Mouse (Mus musculus) left cerebral cortex, postnatal 36 days (tissue): Measurements from ENCODE around the gene Pop5. TPM values are rescaled to one million over a fixed set of nuclear protein-coding genes. Genes with fewer than 3 reads are reported as not detected.

Experiments
- DNase-seq, 2 experiments: peaks; one replicate each; pipeline ENCODE4 v3.0.0; 2021 to 2022; ENCODE audit warnings: low spot score in 2 of 2, mixed read lengths in 1 of 2
- intact Hi-C: fragments of 180-260 bp; cut with DNase I; formaldehyde crosslinking; loops from one replicate; pipeline ENCODE4 v1.15.1; 2025
- total RNA-seq, 2 experiments: library from RNA; stranded (reverse); gene quantifications; 2 replicates each; pipeline ENCODE4 v1.2.3; 2021

Gene Pop5
- total RNA-seq, 2 experiments from 2014 or later: 100 to 103 TPM

DNA sequence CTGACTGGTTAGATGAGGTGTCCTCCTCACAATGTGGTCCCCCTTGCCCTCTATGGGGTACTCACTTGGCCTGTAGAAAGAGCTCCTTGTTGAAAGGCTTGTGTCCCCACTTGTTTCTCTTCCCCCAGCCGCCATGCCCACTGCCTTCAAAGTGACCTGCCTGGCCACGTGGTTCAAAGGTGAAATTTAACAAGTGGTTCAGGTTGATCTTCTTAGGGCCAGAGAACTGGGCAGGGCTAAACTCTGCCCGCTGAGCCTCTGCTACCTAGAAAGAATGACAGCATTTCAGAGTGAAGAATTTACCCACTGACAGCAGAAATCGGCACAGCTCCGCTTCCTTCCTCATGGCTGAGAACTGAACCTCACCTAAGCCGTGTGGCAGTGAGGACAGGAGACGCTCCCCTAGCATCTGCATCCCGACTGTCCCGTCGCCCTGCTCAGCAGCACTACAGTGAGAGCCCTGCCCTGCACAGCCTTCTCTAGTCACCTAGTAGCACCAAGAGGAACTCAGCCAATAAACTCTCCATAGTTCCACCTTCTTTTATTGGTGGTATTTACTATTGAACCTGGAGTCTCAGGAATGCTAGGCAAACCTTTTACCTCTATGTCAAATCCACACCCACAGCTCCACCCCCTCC, 21.4 kb downstream of the Pop5 start:
- DNase-seq: no peak

DNA sequence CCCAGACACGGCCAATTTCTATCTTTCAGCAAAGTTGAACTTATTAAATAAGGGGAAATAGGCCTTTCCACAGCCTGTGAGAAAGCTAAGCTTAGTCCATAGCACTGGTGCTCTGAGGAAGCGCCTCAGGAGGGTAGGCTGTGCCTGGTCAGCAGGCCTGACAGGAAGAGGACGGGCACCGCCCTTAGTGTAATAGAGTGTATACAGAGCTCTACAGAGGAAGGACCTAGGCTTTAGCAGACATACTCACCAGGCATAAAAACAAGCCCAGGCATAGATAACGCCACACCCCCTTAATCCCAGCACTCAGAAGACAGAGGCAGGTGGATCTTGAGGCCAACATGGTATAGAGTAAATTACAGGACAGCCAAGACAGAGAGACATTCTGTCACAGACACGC, 24.7 kb downstream of the Pop5 start:
- intact Hi-C loops: no loop called here
- DNase-seq: no peak

More for the DNA sequence above, 21.4 kb downstream of the Pop5 start:
- intact Hi-C loops: no loop called here

DNA sequence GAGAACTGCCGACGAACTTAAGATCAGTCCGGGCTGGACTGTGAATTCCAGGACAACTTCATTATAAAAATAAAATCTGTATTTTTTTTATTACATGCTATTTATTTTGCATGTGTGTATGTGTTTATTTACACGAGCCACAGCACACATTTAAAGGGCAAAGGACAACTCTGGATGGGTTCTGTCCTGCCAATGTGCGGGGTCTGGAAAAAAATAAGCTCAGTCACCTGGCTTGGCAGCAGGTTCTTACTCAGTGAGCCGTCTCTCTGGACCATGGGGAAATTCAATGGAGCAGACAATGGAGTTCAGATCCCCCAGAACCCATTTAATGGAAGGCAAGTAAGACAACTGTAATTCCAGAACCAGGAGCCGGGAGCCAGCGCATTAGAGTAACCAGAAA, 25.5 kb downstream of the Pop5 start:
- no peak for DNase-seq
- intact Hi-C loops: no loop called here

DNA sequence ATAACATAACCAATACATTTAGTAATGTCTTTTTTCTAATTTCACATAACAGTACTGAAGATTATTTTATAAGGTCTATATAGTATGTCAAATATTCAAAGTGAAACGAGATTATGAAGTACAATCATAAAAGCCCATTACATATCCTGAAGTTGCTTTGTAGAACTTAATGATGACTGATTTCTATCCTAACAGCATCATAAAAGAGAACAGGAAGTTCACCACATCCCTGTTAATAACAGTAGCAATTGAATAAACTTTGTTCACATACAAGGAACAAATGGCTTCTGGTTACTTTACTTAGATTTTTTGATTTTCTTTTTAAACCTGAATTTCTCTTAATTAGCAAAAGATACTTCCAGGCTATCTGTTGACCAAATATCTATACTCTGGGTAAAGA, 26.2 kb downstream of the Pop5 start:
- no peak for DNase-seq
- intact Hi-C loops: no loop called here

DNA sequence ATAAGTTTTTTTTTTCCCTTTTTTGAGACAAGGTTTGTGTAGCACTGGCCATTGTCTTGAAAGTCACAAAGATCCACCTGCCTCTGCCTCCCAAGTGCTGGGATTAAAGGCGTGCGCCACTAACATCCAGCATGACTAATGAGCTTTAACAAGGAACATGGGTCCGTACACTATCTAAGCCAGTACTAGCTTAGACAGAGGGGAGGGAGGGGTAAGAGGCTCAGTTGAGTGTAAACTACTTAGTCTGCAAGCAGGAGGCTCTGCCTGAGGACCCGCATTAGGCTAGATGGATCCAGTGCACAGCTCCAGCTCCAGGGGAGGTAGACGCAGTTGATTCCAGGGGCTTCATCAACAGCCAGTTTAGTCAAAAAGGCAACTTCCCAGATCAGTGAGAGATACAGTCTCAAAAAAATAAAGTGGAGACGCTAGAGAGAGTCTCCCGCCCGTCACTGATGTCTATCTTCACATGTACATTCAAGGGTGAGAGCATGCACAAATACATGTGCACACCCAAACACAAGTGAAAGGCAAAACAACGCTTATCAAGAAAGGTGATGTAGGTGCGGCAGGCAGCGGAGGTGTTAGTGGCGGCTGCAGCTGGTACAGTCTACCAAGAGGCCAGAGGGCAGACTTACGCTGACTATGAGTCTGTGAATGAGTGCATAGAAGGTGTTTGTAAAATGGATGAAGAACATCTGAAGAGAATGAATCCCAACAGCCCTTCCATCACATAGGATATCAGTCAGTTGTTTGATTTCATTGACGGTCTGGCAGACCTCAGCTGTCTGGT, 27.1 kb downstream of the Pop5 start:
- intact Hi-C loops: no loop called here

DNA sequence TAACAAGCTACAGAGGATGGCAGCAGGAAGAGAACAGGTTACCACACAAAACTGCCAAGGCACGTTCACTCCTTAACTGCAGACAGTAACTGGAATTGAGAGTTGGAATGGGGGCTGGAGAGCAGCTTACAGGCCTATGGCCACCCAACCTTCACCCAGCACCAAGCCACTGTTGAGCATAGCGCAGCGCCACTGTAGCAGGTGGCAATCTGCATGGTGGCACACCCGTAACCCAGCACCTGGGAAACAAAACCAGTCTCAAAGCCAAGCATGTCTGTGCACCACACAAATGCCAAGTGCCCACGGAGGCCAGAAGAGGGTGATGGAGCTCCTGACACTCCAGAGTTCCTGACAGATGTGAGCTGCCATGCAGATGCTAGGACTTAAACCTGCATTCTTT, 30.7 kb downstream of the Pop5 start:
- no peak for DNase-seq
- intact Hi-C loops: no loop called here

More for the DNA sequence above, 27.1 kb downstream of the Pop5 start:
- DNase-seq: no peak

DNA sequence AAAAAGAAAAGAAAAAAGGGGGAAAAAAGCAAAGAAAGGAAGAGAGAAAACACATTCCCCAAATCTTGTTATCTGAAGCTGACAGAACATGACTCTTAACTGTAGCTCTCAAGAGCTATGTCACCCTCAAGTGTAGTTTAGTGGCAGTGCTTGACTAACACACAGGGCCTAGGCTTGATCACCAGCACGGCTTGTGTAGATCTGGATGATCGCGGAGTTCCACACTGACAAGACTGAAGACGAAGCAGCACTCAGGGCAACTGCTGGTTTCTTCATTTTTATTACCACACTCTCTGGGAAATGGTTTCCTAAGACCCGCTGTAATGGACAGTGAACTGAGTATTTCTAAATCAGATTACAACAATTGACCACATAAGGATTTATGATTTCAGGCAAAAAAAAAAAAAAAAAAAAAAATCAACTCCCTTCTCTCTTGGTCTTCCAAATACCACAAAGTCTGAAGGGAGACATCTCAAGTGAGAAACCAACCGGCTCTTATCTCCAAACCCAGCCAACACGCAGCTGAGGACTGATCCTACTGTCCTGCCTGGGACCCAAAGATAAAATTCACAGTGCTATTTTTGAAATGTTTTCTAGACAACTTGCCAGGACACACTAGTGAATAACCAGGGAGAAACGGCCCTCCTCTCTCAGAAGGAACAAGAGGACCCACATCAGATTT, 31.3 kb downstream of the Pop5 start:
- intact Hi-C loops: no loop called here
- DNase-seq: no peak

DNA sequence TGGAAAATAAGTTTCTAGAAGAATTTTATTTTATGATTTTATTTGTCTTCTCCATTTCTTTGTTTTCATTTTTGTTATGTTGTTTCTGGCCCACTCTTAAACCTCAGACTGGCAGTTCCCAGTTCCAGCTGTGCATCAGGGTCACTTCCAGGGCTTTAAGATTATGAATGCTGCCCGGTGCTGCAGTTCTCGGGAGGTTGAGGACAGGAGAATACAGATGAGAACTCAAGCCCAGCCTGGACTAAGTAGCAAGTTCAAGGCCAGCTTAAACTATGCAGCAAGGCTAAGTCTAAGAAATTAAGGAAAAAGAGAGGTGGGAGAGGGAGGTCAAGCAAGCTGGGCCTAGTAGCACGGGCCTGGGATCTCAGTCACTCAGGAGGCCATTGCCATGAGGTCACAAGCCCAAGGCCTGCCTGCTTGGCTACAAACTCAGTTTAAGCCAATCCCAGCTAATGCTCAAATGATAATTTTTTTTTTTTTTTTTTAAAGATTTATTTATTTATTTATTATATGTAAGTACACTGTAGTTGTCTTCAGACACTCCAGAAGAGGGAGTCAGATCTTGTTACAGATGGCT, 31.9 kb downstream of the Pop5 start:
- intact Hi-C loops: no loop called here
- DNase-seq: no peak

DNA sequence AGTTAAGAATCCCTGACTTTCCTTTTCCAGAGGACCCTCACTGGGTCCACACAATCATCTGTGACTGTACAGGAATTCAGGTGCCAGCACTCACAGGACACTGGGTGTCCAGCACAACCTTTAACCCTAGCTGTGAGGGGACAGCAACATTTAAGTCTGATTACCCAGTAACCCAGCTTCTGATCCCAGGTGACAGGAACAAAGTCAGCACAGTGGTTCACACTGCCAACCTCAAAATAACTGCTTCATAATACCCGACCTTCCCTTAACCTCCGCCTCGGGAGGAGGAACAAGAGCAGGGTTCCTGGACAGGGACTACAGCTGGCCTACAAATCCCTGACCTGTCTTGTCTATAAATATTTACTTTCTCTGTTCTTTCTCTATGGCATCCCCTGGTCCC, 32.6 kb downstream of the Pop5 start:
- no peak for DNase-seq
- intact Hi-C loops: no loop called here

DNA sequence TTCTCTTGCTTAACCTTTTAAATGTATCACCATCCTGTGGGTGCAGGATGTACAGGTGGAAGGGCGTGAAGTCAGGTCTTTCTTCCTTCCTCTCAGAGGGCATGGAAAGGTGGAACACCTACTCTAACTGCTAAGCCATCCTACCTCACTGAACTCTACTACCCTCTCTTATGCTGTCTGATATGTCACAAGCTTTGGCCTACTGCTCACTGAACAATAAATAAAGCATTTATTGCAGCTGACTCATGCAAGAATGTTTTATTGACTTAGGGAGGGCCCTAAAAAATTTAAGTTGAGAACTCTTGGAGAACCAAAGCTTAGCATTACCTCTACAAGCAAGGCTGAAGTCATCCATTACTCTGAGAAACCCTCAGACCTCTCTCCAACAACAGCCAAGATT, 34.3 kb downstream of the Pop5 start:
- intact Hi-C loops: no loop called here
- no peak for DNase-seq

DNA sequence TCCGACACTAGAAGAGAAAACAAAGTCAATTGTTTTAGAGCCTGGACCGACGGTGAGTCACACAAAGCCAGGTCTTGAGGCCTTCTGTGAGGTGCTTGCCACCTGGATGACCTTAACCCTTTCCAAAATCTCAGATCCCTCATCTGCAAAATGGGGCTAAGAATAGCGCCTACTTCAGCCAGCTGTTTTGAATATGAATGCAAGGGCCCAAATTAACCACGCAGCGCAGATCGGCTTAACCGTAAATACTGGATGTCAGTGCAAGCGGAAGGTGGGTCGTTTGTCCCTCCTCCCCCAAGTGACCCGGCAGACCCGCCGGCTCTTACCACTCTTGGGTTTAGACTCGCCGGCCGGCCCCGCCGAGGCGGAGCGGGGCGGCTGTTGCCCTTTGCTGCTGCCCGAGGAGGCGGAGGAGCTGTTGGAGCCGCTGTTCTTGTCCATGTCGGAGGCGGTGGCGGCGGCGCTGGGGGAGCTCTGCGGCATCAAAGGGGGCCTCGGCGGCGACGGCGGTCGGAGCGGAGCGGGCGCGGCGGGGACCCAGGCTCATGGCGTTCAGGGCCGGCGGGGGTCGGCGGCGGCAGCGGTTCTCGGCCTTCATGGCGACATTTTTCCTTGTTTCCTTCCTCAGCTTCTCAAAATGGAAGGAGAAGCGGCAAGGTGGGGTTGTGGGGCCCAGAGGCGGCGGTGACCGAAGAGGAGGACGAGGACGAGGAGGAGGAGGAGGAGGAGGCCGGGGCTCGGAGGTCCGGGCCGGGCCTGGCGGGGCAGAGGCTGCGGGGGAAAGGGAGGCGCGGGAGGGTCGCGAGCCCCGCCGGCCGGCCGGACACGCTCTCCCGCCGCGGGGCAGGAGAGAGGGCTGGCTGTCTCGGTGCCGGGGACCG, 36.5 kb downstream of the Pop5 start:
- intact Hi-C loops: no loop called here
- DNase-seq: peak in 1 of 2 experiments; percentile 50

DNA sequence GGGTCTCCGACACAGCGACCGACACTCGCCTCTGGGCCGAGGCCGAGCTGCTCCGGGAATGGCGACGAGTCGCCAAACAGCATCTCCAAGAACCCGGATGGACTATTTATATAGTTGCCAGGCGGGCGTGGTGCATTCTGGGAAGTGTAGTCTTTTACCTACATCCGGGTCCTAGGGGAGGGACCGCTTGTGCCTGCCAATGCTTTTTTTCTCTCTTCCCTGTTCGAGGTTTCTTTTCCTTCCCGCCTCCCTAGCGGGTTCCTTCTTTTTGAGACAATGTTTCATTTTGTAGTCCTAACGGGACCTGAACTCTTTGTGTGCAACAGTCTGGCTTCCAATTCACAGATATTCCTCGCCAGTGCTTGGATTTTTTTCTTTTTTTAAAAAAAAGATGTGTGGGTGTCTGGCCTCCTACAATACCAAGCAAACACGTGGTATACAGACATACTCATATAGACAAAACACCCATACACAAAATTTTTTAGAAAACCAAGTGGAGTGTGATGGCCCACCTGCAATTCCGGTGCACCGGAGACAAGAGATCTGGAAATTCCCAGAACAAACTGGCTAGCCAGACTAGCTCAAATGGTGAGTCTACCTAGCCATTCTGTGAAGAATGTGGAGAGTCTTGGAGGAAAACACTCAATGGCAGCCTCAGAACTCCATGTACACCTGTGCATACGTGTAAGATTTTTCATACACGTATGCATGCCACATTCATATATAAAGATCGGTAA, 37.3 kb downstream of the Pop5 start, which contains the start of gene Rnf10:
Gene Rnf10 (minus strand): TSS at position 87 of the 737 bp plus-strand sequence.
- intact Hi-C loops: no loop called here
- DNase-seq: peak; percentile 96 to 98

DNA sequence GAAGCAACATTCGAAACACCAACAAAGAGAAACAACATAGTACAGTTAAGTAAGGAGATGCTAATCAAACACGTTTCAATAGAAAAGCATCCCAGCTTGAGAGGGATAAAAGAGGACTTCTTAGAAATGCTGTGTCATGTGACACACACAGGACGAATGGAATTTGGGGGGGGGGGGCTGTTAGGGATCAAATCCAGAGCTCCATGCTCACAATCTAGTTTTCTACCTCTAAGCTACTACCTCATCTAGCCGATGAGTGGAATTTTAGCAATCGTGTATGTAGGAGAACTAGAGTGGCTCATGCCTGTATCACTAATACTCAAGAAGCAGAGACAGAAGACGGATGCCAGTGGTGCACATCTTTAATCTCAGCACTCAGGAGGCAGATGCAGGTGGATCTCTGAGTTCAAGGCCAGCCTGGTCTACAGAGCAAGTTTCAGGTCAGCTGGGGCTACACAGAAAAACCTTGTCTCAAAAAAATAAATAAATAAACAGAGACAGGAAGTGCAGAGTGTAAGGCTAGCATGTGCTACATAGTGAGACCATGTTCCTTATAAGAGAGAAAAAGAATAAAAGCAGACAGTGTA, 38.0 kb downstream of the Pop5 start:
- no peak for DNase-seq
- intact Hi-C loops: no loop called here

DNA sequence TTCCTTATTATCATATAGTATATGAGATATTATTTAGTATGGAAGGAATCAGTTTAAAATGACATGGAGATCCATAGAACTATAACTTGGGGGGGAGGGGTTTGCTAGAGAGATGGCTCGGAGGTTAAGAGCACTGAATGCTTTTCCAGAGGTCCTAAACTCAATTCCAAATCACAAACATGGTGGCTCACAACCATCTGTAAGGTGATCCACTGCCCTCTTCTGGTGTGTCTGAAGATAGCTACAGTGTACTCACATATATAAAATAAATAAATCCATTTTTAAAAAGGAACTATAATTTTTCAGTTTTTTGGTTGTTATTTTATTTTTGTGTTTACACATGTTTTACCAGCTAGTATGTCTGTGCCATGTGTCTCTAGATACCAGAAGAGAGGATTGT, 38.7 kb downstream of the Pop5 start:
- DNase-seq: no peak
- intact Hi-C loops: no loop called here

DNA sequence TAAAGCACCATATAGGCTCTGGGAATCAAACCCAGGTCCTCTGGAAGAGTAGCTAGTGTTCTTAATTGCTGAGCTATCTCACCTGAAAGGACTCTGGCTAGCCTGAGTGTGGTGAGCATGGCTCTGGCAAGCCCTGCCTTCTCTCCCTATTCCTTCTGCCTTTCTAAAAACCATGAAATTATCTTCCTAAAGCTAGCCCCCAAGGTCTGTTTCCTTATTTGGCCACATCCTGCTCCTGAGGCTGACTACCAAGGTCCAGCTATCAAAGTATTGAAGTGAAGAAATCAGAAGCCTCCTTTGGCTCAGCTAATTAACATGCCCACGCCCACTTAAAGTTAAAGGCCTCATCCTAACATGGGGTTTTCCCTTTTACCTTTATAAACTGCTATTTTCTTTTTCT, 39.1 kb downstream of the Pop5 start:
- DNase-seq: no peak
- intact Hi-C loops: no loop called here

DNA sequence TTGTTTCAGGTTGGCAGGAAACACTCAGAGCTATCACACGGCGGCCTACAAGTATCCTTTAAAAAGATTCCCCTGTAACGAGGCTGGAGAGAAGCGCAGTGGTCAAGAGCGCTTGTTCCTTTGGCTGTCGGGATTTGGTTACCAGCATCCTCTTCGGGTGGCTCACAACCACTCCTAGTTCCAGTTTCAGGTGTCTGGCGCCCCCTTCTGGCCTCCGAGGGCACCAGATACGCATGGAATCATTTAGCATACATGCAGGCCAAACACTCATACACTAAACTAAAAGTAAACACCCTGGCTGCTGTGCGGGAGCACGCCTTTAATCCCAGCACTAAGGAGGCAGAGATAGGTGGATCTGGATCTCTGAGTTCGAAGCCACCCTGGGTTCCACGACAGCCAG, 40.4 kb downstream of the Pop5 start:
- DNase-seq: no peak
- intact Hi-C loops: loop anchor here (2.0 kb wide), 1 partner anchor 25 kb away; the partner anchor contains the start of gene Dynll1

DNA sequence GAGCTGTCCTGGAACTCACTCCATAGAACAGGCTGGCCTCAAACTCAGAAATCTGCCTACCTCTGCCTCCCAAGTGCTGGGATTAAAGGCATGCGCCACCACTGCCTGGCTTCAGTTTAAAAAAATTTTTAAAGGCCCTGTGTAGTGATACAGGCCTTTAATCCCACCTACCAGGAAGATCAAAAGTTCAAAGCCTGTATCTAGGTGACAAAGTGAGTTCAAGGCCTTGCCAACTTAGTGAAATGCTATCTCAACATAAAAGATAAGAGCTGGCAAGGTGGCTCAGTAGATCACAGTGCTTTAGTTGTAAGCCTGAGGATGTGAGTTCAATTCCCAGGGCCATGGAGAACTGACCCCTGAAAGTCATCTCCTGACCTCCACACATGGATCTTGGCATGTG, 42.4 kb downstream of the Pop5 start:
- intact Hi-C loops: no loop called here
- no peak for DNase-seq

DNA sequence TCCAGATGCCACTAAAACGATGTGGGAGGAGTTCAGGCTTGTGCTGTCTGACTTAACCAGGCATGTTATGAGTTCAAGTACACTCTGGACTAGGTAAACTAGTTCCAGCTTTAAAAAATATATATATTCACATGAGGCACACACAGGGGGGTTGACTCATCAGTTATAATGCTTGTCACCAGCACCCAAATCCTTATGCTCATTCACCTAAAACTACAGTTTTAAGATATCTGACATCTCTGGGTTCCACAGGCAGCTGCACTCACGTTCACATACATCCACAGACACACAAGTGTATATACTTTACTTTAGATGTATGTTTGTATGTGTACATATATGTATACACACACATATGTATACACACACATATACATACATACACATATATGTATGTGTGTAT, 43.1 kb downstream of the Pop5 start:
- intact Hi-C loops: no loop called here
- no peak for DNase-seq
